Mouse (Mus musculus) heart, adult 18-20 months (tissue): ENCODE measurements around the gene Ankdd1a. TPM values are rescaled to one million over a fixed set of nuclear protein-coding genes. Genes with fewer than 3 reads are reported as not detected.

ENCODE experiments used
- DNase-seq, 2 experiments: peaks; one replicate each; pipeline ENCODE4 v3.0.0; 2021 to 2022; ENCODE audit warnings: mixed read lengths in 1 of 2
- total RNA-seq, 2 experiments: library from RNA; stranded (reverse); gene quantifications; 2 replicates each; pipeline ENCODE4 v1.2.3; 2021

Ankdd1a gene
- total RNA-seq, 2 experiments from 2014 or later = not detected

- DNase-seq = no peak
Measured at GRCm38 (mm10) chr9:65502721-65503505, 17.1 kb downstream of the Ankdd1a start.

DNA sequence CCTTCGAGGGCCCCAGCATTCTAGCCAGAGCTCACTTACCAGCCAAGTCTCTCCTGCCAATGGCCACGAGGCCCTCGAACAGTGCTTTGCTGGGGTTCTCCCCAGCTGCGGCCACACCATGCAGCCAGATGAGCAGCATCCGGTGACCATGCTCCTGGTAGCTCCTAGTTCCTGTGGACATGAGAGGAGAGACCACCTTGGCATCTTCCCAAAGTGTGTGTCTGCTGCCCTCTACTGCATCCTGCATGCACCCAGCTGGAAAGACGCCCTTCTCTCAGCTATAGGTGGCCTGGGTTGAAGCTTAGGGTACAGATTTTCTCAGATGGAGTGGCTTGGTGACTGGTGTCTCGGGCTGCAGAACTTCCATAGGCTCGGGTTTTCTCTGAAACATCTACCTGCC lies 17.8 kb downstream of the Ankdd1a start:
- no peak for DNase-seq

DNA sequence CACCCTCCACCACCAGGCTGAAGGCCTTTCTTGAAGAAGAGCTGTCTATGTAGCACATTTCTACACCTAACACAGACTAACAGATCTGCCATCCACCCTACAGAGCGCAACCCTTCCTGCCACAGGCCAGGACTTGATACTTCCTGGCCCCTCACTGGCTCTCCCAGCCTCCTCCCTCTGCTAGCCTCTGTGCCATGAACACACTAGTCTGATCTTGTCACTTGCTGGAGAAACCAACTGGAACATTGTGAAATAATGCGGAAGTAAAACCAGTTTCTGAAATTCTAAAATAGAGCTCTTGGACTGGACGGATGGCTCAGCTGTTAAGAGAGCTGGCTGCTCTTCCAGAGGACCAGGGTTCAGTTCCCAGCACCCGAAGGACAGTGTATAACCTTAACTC lies 27.1 kb downstream of the Ankdd1a start:
- DNase-seq = no peak

DNA sequence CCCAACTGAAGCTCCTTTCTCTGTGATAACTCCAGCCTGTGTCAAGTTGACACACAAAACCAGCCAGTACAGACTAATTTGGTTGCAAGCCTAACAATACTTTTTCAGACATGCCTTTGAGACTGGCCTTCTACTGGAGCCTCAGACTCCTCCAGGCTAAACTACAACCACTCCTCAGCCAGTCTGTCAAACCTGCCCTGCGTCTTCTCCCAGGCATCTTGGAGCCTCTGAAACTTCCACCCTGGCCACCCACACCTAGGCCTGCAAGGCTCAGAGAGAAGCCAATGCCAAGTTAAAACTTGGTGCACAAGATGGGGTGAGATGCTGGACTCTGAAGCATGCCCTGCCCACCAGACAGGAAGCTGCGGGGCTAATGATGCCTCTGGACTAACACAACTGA lies 27.6 kb downstream of the Ankdd1a start:
- no peak for DNase-seq

DNA sequence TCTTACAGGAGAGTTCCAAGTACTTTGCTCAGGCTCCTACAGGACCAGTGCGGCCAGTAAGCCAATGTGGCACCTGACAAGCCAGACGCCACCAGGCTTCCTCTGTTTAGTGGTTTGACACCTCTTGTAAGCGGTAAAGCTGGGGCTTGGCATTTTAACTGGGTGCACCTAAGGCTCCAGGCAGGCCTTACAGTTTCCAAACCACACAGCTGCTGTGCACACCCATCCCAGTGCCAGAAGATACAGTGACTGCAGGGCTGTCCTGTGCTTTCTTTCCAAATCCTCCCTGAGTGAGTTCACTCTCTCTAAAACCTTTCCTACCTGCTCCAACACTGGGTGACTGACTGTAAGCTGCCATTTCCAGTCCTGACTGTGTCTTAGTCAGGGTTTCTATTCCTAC lies 28.5 kb downstream of the Ankdd1a start:
- DNase-seq = no peak

GRCm38 (mm10) chr9:65480071-65480470 lies 39.9 kb downstream of the Ankdd1a start:
- no peak for DNase-seq

- no peak for DNase-seq
Measured at GRCm38 (mm10) chr9:65479158-65479557, 40.8 kb downstream of the Ankdd1a start.

DNA sequence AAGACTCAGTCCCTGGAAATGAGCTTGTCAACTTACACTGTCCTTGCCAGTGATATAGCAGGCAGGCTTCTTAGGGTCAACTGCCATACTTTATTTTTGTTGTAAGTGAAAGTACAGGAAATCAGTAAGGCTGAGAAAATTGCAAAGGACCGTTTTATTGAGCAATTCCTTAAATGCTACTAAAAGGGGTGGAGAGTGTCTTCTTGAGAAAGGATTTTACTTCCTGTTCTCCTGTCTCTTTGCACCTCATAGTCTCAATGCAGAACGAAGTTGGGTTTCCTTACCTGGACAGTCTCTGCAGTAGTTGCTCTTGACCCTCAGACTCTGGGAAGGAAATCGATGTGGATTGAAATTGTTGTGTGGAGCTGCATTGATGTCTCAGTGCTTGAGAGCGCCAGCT lies 47.2 kb downstream of the Ankdd1a start:
- no peak for DNase-seq

DNA sequence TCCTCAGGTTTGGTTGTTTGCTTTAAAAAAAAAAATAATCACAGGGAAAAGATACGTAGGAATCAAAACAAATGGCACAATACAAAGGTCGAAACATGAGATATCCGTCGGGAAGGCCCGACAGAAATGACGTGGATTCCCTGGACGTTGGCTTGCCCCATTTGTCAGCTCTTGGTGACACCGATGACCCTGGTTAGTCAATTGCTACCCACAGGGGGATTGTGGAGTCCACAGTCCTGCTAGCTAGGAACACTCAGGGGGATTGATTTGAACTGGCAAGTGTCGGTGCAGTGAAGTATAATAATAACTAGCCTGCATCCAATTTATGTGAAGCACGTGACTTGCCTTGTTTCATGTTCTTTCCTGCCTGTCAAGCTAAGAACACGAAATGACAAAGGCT lies 52.3 kb downstream of the Ankdd1a start:
- DNase-seq = no peak

- no peak for DNase-seq
Measured at GRCm38 (mm10) chr9:65465241-65465640, 54.8 kb downstream of the Ankdd1a start.

GRCm38 (mm10) chr9:65464161-65464560 lies 55.8 kb downstream of the Ankdd1a start:
- peak; percentile 34 to 52 for DNase-seq

GRCm38 (mm10) chr9:65462544-65462943 lies 57.4 kb downstream of the Ankdd1a start:
- DNase-seq = no peak

DNA sequence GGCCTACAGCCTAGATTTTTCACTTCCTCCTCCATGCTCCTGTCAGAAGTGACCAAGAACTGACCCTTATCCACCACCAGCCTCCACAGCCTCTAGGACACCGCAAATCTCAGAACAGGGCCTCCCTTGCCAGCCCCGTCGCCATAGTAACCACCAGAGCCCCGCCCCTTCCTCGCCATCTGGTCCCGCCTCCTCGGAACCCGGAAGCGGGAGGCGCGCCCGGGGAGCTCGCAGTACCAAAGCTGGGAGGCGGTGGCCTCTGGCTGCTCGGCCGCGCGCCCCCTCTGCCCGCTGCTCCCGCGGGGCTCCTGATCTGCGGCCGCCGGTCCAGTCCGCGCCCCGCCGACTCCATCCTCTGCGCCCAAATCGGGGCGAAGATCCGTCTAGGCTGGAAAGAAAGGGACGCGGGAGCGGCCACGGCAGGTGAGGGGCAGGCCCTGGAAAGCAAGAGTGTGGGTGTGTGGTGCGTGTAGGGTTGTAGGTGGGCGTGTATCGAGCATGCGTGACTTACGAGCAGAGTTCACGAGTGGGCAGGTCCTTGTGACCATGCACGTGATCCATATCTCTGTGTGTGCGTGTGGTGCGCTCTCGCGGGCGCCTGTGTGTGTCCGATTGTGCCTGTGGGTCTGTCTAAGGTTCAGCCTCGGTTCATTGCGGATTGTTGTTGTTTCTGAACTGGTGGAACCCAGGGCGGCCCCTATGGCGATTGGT lies 59.1 kb downstream of the Ankdd1a start, which contains the start of gene Spg21:
Gene Spg21, plus strand, starts transcription at position 216 of the 711 bp plus-strand sequence.
- peak; percentile 97 to 98 for DNase-seq

DNA sequence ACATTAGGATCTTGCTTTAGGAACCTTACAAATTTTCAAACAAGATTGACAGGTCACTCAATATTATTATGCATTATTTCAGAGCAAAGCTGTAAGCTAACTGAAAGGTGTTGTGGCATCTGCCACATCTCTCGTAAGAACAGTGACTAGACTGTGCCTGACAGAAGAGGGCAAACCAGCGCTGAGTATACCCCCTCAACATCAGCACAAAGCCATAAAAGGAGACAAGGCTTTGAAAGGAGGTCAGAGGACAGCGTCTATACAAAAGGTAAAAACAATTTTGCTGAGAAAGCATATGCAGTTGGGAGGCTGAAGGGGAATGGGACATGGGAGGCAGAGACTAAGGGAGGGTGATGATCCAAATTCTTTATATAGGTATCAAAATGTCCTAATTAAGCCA lies 59.8 kb downstream of the Ankdd1a start:
- DNase-seq = peak in 1 of 2 experiments; percentile 12

DNA sequence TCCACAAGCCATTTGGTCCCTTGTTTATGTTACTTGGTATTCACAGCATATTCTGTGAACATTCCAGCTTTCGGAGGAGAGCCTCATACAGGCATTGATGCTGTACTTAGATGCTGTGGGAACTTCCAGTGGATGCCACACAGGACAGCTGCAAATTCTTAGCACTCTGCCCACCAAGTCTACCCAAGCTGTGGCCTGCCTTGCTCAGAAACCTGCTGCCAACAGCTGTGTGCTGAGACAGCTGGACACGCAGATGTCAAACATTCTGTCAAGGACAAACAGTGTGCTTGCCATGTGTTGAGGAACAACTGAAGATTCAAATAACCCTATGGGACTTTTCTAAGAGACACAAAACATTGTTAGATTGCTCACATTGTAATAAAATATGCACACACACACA lies 61.0 kb downstream of the Ankdd1a start:
- no peak for DNase-seq

GRCm38 (mm10) chr9:65447951-65448350 lies 72.0 kb downstream of the Ankdd1a start:
- no peak for DNase-seq

DNA sequence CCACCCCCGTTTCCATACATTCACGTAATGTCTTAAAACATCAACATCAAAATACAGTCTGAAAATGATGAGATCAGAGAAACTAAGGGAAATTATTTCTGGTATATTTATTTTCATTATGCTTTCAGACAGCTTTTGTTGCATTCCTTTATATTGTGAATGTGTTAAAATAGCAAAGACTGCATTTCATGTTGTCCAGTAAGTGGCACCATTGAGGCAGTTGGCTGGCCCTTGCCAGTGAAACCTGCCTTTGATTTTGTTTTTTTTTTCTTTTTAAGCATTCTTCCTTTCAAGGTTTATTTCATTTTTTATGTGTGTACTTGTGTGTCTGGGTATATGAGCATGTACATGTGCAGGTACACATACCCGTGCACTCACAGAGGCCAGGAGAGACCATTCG lies 75.3 kb downstream of the Ankdd1a start:
- no peak for DNase-seq

Other genes with a start within 250 kb of the Ankdd1a start
- gene Clpx, start 225.9 kb downstream of the Ankdd1a start, total RNA-seq = 100 to 1,000 TPM; 117 to 125 TPM
- gene Pdcd7, start 174.1 kb downstream of the Ankdd1a start, total RNA-seq = 10 to 100 TPM; 14.4 to 18.4 TPM
- not detected for gene Ubap1l, start 159.2 kb downstream of the Ankdd1a start, total RNA-seq
- 1 to 10 TPM; 1.5 to 1.6 TPM for gene Kbtbd13, start 128.5 kb downstream of the Ankdd1a start, total RNA-seq
- gene Rasl12, start 121.7 kb downstream of the Ankdd1a start, total RNA-seq = 1 to 10 TPM; 5.6 to 6.4 TPM
- not detected for gene Slc51b, start 97.2 kb downstream of the Ankdd1a start, total RNA-seq
- 1 to 10 TPM; 6.3 to 6.9 TPM for gene Mtfmt, start 84.4 kb downstream of the Ankdd1a start, total RNA-seq
- 10 to 100 TPM; 16.0 to 22.0 TPM for gene Spg21, start 59.2 kb downstream of the Ankdd1a start, total RNA-seq
- 1 to 10 TPM; 8.8 to 9.3 TPM for gene Plekho2, start 59.8 kb upstream of the Ankdd1a start, total RNA-seq
- gene Pif1, start 67.0 kb upstream of the Ankdd1a start, total RNA-seq = not detected
- 10 to 100 TPM; 29.7 to 30.8 TPM for gene Rbpms2, start 109.5 kb upstream of the Ankdd1a start, total RNA-seq
- 100 to 1,000 TPM; 201 to 238 TPM for gene Oaz2, start 147.8 kb upstream of the Ankdd1a start, total RNA-seq